Mouse (Mus musculus) heart, adult 11 months (tissue): ENCODE measurements around the gene Irgq.
"Not testable (repeated sequence)": the region's sequence is repeated elsewhere in the genome, so short reads cannot be mapped to it uniquely, and the experiment has no call there.

Experiments
- DNase-seq: peaks from one replicate; pipeline ENCODE4 v3.0.0; 2022

The Irgq gene

GRCm38 (mm10) chr7:24516319-24516718 is 14.2 kb upstream of the Irgq start:
- not testable (repeated sequence) for DNase-seq

GRCm38 (mm10) chr7:24517077-24517476 is 13.4 kb upstream of the Irgq start:
- DNase-seq, result no peak

- peak; percentile 94 for DNase-seq
These were observed 12.8 kb upstream of the Irgq start for GRCm38 (mm10) chr7:24517654-24518053.

- DNase-seq, result no peak
These were observed 11.4 kb upstream of the Irgq start for GRCm38 (mm10) chr7:24519130-24519529.

- not testable (repeated sequence) for DNase-seq
These were observed 10.4 kb upstream of the Irgq start for GRCm38 (mm10) chr7:24520054-24520453.

GRCm38 (mm10) chr7:24522805-24523204 is 7.7 kb upstream of the Irgq start:
- DNase-seq, result no peak

GRCm38 (mm10) chr7:24523723-24524122 is 6.8 kb upstream of the Irgq start:
- DNase-seq, result no peak

- DNase-seq, result no peak
These were observed 5.5 kb upstream of the Irgq start for GRCm38 (mm10) chr7:24524978-24525377.

- no peak for DNase-seq
These were observed 4.6 kb upstream of the Irgq start for GRCm38 (mm10) chr7:24525686-24526420.

GRCm38 (mm10) chr7:24528861-24529260 is 1.6 kb upstream of the Irgq start:
- no peak for DNase-seq

GRCm38 (mm10) chr7:24529580-24529979 is 909 bp upstream of the Irgq start:
- peak; percentile 93 for DNase-seq

GRCm38 (mm10) chr7:24531211-24531971 is 902 bp downstream of the Irgq start:
- DNase-seq, result peak; percentile 96

GRCm38 (mm10) chr7:24533031-24533571 is 2.6 kb downstream of the Irgq start:
- DNase-seq, result no peak

- no peak for DNase-seq
These were observed 3.3 kb downstream of the Irgq start for GRCm38 (mm10) chr7:24533806-24534205.

GRCm38 (mm10) chr7:24534301-24534700 is 3.8 kb downstream of the Irgq start:
- DNase-seq, result no peak

GRCm38 (mm10) chr7:24537081-24537480 is 6.6 kb downstream of the Irgq start:
- no peak for DNase-seq

- no peak for DNase-seq
These were observed 7.1 kb downstream of the Irgq start for GRCm38 (mm10) chr7:24537591-24537990.

- no peak for DNase-seq
These were observed 7.7 kb downstream of the Irgq start for GRCm38 (mm10) chr7:24538154-24538553.

GRCm38 (mm10) chr7:24538701-24539100 is 8.2 kb downstream of the Irgq start:
- DNase-seq, result no peak

GRCm38 (mm10) chr7:24539686-24540085 is 9.2 kb downstream of the Irgq start:
- no peak for DNase-seq

GRCm38 (mm10) chr7:24544506-24544905 is 14.0 kb downstream of the Irgq start:
- no peak for DNase-seq

GRCm38 (mm10) chr7:24546068-24546614 is 15.7 kb downstream of the Irgq start, which contains the start of the genes Pinlyp and Xrcc1:
Gene Pinlyp, minus strand, starts transcription at chr7:24546118.
Gene Xrcc1, plus strand, starts transcription at chr7:24546289.
- peak; percentile 92 for DNase-seq

GRCm38 (mm10) chr7:24546634-24547389 is 16.3 kb downstream of the Irgq start:
- peak; percentile 100 for DNase-seq
